Mouse (Mus musculus) embryonic fibroblast, embryonic 13.5 days (primary cell): ENCODE results near the gene Sgtb.

Experiments used
- CTCF ChIP-seq: IDR thresholded peaks from 2 replicates; pipeline ENCODE4 v1.5.1; 2011; ENCODE audit warnings: mild to moderate bottlenecking, control low read depth, low read length, moderate library complexity, borderline replicate concordance; ENCODE audit not compliant: insufficient read depth
- POLR2A ChIP-seq: IDR thresholded peaks from 2 replicates; pipeline ENCODE4 v1.6.1; 2011; ENCODE audit warnings: low read depth, mild to moderate bottlenecking, control low read depth, low read length, moderate library complexity

DNA sequence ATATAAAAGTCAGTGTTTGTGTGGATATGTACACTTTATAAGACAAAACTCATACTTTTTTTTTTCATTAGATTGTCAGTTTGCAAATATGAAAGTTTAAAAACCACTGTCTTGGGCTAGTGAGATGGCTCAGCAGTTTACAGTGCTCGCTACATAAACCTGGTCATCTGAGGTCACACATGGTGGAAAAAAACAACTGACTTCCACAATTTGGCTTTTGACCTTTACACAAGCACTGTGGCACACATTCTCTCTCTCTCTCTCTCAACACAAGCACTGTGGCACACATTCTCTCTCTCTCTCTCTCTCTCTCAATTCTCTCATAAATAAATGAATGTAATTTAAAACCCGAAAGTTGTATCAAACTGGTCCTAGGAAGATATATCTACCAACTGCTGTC, 23.0 kb downstream of the Sgtb start:
- no peak for TF ChIP-seq CTCF
- no peak for TF ChIP-seq POLR2A
